Mouse (Mus musculus) spleen, adult 2 months (tissue): ENCODE measurements at regions not wholly inside any gene's neighbourhood (a gene's known extent, or its start where the extent isn't known, plus 50 kb on each side); places are given as distances from the start of the nearest gene placed in this dataset.

ENCODE experiments used
- CTCF ChIP-seq: fragments of 200-500 bp; IDR thresholded peaks from 2 replicates; pipeline ENCODE4 v1.5.1; 2011; ENCODE audit warnings: mild to moderate bottlenecking, inconsistent platforms; ENCODE audit not compliant: insufficient read depth, insufficient read length, insufficient replicate concordance; ENCODE audit errors: extremely low read depth
- POLR2A ChIP-seq: fragments of 200-500 bp; IDR thresholded peaks from 2 replicates; pipeline ENCODE4 v1.6.1; 2011; ENCODE audit warnings: low read depth, low read length, inconsistent platforms

DNA sequence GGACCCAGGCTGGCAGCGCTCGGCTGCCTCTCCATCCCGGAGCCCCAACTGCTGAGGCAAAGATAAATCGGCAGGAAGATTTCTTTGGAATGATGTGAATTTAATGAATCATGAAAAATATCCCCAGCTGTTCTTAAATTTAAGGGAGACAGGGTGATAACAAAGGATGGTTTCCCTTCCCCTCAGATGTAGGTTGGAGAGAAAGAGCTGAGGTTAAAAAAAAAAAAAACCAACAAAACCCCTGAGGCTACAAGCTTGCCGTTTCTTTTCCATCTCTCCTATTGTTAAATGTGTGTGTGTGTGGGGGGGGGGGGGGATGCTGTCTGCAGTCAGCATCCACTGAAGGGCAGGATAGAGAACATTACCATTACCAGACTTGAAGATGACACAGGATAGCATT, 111.9 kb upstream of the Smyd2 start:
- TF ChIP-seq CTCF: no peak
- TF ChIP-seq POLR2A: no peak
